Mouse (Mus musculus) kidney, adult 2 months (tissue): ENCODE data around the gene Prim1.

Experiments used
- CTCF ChIP-seq: fragments of 200-500 bp; conservative IDR thresholded peaks from 2 replicates; pipeline ENCODE4 v1.5.1; 2011; ENCODE audit warnings: low read depth, mild to moderate bottlenecking, control low read depth, low read length, moderate library complexity, mixed read lengths; ENCODE audit not compliant: insufficient read depth, insufficient read length
- POLR2A ChIP-seq: fragments of 200-500 bp; IDR thresholded peaks from one replicate; pipeline ENCODE4 v1.6.1; 2011; ENCODE audit warnings: low read depth, low read length, control low read depth

DNA sequence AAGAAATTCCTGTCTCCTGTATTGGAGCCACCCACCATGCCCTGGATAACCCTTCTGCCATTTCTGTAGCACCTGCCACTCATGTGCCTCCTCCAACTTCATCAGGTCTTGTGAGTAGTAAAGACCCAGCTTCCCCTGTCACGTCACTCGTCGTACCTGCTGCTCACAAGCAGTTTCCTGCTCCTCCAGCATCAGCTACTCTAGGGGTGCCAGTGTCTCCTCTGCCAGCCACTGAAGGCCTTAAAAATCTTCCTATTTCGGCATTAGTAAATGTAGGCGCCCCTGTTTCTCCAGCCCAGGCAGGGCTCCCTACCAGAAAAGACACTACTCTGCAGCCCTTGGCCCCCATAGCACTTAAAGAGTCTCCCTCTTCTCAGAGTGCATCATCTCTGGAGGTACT, 25.3 kb downstream of the Prim1 start:
- TF ChIP-seq CTCF (no peak), POLR2A (no peak)
